Mouse (Mus musculus) right cerebral cortex, adult 18-20 months (tissue): Measurements from ENCODE around the gene Mctp2.

Experiments
- DNase-seq: peaks from one replicate; pipeline ENCODE4 v3.0.0; 2022; ENCODE audit warnings: mixed read lengths

Mctp2 gene

DNA sequence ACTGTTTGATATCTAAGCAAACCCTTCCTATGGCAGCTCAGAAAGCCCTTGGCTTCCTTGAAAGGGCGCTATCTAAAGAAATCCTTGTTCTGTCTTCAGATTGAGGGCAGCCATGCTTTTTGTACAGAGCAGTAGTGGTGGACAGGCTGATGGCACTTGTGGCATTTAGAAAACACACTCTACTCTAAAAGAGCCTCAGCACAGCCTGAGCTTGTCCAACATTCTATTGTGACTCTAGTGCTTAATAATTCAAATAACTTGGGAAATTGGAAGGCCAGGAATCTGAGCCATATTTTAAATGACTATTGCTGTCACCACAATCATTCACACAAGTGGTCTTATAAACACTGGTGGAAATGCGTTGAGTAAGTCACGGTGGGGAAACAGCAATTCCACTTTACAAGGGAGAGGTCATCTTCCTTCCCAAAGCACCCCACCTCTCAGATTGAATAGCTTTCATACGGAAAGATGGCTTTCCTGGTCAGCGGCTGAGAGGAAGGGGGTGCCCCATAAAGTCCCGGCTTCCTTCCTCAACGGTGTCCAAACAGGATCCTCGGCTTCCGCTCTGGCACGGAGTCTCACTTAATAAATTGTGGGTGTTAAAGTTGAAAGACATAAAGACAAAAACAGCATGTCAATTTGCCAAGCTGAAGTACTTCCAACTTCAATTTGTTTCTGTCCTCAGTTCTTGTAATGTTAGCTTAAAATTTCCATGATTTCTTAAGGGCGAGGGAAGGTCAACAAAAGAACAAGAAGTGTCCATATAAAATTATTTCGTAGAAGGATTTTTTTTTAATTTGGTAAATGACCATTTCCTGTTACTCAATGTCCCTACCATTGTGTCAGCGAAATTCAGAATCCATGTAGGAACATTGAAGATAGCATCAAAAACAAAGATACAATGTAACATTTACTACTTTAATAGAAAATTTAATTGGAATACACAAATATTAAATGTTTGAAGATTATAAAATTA, 140.4 kb downstream of the Mctp2 start:
- DNase-seq: no peak

DNA sequence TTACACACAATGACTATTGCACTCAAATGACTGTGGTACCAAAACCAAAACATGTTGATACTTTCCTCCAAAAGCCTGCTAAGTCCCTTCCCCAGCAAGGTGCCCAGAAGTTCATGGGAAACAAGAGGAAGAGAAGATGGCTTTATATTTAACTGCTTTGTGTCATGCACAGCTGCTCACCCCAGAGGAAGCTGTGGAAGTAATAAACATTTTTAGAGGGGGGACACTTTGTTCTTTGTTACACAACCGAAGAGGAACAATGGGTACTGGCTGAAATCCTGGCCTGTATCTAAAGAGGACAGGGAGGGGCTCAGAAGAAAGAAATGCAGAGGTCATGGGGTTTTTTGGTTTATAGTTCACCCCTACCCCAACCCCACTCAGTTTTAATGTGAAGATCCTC, 144.2 kb downstream of the Mctp2 start:
- DNase-seq: no peak

DNA sequence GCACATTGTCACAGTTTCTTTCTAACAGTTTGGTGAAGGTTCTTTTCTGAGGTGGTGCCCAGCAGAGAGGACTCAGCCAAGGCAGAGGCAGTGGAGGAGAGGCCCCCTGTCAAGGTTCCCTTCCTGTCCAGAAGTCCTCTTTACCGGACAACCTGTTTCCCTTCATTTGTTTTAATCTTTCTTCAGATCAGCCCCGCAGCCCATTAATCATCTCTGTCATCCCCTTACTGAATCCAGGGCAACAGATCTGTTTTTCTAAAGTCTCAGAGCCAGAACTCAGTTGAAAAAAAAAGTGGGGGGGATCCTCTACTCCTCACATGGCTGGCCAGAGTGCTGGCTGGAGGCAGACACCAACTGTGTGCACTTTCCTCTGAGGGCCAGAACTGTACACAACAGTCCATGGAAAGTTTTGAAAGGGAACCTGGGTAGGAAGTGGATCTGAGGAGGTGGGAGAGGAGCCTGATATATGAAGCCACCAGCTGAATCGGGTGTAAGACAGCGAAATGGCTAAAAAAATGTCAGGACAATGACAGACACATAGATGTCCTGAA, 146.8 kb downstream of the Mctp2 start:
- no peak for DNase-seq

DNA sequence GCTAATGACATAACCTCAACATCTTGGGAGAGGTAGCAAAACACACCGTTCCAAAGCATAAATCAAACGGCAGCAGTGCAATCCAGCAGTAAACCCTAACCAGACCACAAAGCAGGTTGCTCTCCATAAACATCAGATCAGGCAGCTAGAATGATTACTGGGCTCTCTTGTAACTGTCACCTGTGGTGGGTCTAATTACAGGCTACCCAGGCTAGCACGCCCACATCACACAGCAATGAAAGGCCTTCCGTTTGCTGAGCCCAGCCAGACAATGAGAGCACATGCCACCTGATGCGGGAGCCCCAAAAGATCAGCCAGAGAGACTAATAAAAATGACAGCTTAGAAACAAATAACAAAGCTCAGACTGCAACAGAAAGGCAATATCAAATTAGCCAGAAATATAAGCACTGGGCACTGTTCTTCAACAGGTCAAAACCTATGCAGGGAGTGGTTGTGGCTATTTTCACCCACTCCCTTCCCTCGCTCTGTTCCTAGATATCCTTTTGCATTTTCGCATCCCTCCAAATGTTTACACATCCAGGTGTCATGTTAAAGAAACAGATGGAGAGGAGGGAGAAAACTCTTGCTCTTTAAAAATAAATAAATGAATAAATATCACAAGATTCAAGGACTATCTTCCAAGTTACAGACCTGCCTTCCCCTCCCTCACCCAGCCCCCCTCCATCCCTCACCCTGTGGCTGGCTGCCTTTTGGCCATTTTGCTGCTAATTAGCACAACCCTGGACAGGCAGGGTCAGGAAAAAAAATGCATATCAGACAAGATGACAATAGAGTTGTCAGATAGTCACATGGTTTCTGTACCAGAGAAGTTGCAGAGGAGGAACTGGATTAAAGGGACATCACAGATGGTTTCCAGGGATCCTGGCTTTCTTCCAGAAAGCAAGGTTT, 155.4 kb downstream of the Mctp2 start:
- no peak for DNase-seq

DNA sequence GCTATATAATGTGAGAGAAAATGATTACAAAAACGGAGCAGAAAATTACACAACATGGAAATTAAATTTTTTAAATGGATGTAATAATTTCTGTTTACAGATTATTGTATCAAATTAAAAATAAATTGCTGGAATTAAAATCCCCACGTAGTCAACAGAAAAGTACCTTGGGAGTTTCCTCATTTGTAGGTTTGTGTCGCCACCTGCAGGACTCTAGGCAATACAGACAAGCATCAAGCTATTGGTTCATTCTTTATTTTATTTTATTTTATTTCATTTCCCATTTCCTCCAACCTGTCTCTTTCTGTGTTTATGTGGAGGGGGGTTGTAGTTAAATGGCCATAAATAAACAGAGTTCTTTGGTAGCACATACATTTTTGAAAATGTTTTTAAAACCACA, 157.3 kb downstream of the Mctp2 start:
- DNase-seq: peak; percentile 15

DNA sequence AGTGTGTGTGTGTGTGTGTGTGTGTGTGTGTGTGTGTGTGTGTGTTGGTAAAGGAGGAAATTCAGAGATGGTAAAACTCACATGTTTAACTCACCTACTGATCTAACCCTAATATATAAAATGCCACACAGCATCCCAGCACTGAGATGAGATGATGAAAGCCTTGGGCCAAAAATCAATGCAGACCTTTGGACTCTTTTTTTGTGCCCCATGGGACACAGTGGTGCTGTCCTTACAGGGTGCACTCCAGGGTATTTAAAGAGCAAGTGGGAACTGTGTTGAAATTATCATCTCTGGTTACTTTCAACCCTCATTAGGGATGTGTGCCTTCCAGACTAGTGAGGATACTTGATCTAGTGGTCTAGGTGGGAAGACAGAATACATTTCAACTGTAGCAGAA, 159.6 kb downstream of the Mctp2 start:
- no peak for DNase-seq

DNA sequence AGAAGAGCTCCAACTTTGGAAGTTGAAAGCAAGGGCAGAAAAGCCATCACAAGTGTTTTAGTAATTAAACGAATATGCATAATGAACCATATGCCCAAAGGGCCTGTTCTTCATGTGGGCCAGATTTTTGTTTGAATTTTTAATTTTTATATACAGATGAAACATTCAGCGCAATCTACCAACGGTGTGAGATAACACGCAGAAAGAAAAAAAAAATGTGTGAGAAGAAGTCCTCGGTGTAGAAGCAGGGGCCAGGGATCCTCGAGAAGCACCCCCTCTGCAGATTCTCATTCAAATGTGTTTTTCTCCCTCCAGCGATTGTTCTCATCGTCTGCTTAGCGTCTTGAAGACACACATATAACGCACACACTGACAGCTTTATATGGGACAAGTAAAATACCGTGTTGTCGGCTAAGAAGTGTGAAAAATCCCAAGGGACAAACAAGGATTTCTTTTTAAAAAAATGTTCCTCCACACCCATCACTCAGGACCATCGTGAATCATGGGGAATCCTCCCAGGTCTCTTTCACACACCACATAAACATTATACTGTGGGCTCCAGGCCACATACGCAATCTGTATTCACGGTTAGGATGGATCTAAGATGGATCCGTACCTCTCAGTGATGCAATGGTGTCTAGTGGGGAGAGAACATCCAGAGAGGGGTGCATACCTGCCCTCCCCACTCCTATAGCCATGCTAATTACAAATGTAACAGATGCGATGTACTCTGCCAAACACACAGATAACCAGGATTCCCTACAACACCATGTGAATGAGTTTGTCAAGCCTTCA, 160.5 kb downstream of the Mctp2 start:
- DNase-seq: no peak

DNA sequence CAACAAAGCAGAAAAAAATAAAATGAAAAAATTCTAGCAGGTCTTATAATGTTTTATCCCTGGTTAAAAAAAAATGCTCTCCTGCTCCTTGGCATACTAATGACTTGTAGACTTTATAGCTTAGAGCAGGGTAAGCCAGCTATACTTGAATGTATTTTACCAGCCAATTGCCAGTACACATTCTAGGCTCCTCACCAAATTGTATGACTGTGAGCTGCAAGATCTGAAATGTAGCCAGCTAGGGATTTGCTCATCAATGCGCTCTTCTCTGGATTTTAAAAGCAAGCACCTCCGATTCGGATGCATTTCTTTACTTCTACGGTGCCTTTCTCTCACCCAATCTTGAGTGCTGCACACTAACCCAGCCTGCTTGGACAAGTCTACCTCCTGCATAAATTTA, 167.7 kb downstream of the Mctp2 start:
- DNase-seq: no peak

DNA sequence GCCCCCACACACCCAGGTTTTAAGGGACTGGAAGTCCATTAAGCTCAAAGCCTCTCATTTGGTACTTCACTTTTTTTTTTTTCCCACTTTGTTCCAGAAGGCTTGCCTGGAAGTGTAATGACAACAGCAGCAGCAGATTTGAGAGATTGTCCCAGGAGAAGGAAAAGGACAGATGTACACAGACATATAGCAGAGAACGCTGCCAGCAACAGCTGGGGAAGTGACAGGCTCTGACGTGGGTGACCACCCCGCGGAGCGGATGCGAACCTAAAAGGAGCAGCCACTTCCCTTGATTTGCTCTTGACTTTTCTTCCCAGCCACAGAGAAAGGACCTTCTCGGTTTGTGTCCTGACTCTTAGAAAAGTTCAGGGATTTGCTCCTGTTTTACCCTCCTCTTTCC, 185.4 kb downstream of the Mctp2 start:
- DNase-seq: no peak

DNA sequence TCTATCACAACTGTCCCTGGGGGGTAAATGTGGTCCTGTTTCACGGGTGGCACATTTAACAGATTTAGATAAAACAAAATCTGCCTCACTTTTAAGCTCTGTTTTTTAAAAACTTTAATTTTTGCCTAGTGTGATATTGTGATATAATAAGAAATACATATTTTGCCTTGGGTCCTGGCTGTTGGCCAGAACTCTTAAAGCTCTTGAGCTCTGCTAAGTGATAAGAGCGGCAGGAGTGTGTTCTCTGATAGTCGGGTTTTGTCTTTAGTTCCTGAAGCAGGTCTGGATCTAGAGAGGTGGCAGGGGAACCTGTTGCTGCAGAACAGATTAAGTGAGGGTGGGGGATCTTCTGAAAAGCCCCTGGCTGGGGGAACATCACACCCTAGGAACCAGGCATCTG, 186.7 kb downstream of the Mctp2 start:
- DNase-seq: no peak

DNA sequence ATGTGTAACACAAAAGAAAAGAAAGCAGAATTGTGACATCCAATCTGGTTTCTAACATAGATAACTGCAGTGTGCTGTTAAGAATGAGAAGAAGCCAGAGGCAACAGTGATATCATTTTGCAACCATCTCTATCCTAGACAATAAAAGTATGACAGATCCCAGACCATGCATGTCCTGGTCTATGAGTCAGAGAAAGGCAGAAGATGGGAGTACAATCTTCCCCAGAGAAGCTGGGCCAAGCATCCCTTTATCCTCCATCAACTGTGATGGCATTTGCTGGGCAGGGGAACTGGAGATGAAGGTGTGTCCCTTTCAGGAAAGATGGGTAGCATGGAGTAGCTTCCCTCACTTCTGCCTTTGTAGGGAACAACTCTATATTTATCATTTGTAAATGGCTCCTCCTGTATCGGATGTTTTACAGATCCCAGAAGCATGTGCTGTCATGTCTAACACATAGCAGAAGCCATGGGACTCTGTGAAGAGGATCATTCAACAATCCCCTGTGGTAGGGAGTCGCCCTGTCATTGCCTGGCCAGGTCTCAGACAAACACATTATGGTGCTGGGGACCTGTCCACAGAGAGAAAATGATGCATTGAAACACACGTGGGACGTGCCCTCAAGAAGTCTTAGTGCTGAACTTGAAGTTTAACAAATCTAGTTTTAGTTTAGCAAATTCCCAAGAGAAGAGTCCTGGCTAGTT, 188.9 kb downstream of the Mctp2 start:
- no peak for DNase-seq

DNA sequence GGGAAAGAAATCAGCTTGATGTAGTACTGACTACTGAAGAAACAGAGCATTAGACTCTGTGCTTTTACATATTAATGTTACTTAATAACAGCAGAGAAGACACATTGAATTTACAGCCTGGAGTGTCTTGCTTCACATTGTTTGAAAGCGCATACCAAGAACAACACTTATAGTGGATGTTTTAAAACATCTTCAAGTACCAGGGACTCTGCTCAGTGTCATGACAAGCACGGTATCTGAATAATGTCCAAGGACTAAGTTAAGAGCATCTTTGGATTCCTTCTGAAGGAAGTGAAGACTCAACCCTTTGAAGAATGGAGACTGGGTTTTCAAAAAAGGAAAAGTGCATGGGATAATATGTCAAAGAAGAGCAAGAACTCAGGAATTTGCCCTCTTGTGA, 191.3 kb downstream of the Mctp2 start:
- no peak for DNase-seq

DNA sequence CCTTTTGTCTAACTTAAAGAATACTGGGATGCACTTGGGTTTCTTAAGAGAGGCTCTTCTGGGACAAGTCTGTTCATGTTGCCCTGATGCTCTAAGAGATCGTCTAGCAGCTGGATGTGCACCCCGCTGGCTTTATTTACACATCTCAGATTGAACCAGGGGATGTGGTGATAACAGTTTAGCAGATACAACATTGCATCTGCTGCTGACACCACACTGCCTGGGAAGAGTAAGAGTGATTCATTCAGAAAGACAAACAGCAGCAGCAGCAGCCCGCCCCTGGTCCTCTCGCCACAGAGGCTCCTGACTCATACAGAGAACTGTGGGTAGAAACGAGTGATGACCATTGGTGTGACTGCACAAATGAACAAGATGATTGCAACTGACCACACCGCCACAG, 195.8 kb downstream of the Mctp2 start:
- DNase-seq: peak; percentile 8

DNA sequence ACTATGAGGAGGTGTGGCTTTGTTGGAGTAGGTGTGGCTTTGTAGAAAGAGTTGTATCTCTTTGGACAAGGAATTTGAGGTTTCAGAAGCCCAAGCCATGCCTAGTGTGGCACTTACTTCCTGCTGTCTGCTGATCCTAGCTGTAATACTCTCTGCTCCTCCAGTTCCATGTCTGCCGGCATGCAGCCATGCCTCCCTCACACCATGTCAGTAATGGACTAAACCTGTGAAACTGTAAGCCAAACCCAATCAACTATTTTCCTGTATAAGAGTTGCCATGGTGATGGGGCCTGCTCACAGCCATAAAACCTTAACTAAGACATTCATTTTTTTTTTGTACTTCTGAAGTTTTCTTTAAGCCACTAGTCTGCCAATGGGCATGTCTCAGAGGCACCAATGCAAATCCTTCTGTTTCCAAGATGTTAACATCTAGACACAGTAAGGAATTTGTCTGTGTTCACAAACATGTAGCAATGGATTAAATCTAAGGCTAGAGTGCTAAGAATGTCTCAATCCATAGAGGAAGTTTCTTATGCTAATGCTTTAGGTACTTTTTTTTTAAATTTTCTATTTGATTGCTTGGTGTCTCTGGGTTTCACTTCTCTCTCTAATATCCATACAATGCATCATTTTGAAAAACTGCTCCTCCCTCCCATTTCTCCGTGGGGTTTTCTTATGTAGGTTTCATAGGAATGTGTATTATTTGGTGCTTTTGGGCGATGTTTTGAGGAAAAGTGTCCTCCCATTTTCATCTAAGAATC, 197.6 kb downstream of the Mctp2 start:
- no peak for DNase-seq

DNA sequence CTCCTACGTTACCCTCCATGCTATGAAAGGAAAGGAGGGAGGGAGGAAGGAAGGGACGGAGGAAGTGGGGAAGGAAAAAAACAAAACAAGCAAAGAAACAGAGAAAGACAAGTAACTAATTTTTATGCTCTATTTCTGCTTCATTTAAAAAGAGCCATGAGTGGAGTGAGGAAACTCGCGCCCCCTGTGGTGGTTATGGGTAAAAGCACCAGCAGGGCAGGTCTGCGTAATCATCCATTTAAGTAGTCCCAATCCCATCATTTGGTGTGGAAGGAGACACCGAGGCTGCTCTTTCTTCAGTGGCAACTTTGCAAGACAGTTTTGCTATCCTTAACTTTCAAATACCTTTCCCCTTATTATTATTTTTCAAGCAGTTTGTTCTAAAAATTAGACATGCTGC, 202.2 kb downstream of the Mctp2 start:
- no peak for DNase-seq

DNA sequence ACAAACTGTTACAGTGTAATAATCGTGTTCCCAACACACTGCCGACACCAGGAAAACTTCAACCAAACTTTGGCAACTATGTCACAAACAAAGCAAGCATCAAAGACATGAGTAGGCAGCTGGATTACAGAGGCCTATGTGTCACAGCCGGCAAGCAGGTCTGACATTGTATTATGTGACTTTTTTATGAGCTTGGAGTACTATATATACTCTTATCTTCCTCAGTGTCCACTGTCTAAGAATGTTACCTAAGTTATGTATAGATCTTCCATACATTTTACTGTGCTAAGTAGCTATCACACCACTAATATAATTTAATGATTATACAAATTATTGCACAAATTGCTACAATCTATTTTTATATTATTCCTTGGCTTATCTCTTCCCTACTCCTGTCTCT, 202.8 kb downstream of the Mctp2 start:
- DNase-seq: no peak

DNA sequence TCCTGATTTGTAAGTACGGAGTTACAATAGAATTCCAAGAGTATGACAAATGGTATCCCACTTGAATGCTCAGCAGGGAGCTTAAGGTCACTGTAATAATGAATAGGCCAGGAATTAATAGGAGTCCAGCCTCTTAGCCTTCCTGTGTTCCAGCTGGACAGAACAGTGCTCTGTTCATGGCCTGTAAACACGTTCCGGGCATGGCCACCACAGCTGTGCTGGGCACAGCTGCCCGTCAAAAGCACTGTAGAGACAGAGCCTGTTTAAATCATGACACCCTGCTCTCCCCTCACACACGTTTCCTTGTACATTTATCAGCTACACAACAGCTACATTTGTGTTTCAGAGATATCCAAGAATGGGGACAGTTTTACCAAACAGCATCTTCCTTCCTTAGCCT, 205.7 kb downstream of the Mctp2 start:
- no peak for DNase-seq

DNA sequence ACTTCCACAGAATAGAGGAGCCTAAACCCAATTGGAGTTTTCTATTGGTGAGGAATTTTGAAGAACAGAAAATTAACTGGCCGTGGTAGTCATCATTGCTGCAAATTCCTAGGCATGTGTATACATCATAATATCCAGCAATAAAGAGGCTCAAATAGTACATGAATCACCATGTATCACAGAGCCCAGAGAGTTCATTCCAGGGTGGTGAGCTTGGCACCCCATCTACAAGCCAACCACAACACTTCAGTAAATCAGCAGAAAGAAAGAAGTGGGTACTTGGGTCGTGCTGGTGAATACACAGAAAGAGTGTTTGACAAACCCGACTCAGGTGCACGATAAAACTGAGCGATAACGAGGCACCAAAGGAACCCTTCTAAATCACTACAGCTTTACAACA, 207.8 kb downstream of the Mctp2 start:
- DNase-seq: no peak

DNA sequence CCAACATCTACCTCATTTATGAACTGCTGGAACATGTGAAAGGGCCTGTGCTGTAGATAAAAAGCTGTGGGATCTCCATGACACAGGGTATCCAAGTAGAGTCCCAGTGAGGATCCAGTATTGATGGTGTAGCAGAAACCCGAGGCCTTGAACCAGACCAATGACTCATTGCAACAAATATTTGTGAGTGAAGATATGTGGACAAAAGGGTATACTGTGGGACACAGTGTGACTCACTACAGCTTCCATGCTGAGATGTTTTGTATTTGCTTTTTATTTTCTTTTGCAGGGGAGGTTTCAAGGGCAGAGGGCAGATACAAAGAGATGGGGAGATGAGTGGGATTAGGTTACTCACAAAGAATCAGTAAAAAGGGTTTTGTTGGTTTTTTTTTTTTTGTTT, 209.4 kb downstream of the Mctp2 start:
- no peak for DNase-seq

DNA sequence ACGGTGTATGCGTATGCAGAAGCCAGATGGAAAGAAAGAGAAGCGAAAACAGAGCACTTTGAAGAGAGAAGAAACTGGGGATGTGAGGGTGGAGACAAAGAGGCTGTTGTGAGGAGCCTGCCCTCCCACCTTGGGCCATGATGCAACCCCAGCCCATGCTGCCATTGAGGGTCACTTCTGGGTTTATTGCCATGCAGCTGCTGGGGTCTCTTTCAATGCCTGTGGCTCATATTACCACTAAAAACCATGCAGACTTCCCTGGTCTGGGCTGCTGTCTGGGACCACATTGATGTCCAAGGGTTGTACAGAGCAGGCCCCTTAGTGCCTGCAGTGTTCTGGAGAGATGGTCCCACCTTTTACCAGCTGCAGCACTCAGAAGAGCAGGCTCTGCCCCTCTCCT, 210.0 kb downstream of the Mctp2 start:
- no peak for DNase-seq

DNA sequence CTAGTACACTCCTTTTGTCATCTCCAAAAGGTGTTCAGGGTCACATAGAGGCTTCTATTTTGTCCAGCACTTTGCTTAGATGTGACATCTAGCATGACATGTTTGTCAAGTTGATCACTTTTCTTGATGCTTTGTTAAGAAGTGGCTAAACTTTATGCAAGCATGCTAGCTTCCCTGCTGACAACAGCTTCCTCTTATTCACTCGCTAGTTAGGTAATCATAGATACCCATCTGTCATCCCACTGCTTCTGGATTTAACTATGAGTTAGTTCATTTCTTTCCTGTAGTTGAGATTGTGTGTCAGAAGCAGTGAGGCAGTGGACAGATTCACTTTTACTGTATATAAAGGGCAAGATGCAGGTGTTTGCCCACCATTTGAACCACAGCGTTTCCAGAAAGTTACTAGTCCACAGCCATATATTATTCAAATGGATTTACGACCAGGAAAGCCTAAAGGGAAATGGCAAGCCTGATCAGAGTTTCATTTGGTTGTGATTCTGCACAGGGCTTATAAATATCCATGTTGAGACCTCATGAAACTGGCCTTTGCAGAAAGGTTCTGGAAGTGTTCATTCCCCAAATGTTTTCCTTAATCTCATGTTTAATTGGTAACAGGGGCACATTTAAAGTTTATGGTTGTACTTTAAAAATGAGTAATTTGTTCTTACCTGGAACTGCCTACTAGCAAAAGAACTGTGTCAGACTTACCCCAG, 216.8 kb downstream of the Mctp2 start:
- DNase-seq: no peak
